Mouse (Mus musculus) liver, adult 2 months (tissue): Measurements from ENCODE around the gene Ahsa1. TPM values are rescaled to one million over a fixed set of nuclear protein-coding genes. Genes with fewer than 3 reads are reported as not detected.
A peak's percentile ranks its signal among the peaks of the same experiment; 100 is the strongest.

Experiments
- DNase-seq: peaks from one replicate; pipeline ENCODE4 v3.0.0-alpha.2; 2011; ENCODE audit warnings: low read depth, low spot score; ENCODE audit errors: extremely low read depth
- H3K27ac ChIP-seq: fragments of 200-500 bp; replicated peaks from 2 replicates; pipeline ENCODE4 v1.5.1; 2012; ENCODE audit warnings: low read depth, mild to moderate bottlenecking, control low read depth, inconsistent platforms, low read length; ENCODE audit not compliant: insufficient read depth
- H3K27me3 ChIP-seq: fragments of 200-500 bp; 2 replicates; pipeline ENCODE4 v1.6.1; 2012; ENCODE audit warnings: mild to moderate bottlenecking, moderate library complexity, low read length, inconsistent platforms; ENCODE audit not compliant: control insufficient read depth, insufficient read depth
- H3K36me3 ChIP-seq: fragments of 200-500 bp; 2 replicates; pipeline ENCODE4 v1.6.1; 2012; ENCODE audit warnings: low read length, inconsistent platforms; ENCODE audit not compliant: control insufficient read depth, insufficient read depth
- H3K4me1 ChIP-seq: fragments of 200-500 bp; 2 replicates; pipeline ENCODE4 v1.6.1; 2011; ENCODE audit warnings: low read length; ENCODE audit not compliant: control insufficient read depth, insufficient read depth
- H3K4me3 ChIP-seq: fragments of 200-500 bp; 2 replicates; pipeline ENCODE4 v1.5.1; 2011; ENCODE audit warnings: low read depth, mild to moderate bottlenecking, control low read depth, low read length, moderate library complexity; ENCODE audit not compliant: insufficient read depth
- H3K79me2 ChIP-seq: fragments of 200-500 bp; 2 replicates; pipeline ENCODE4 v1.6.1; 2012; ENCODE audit warnings: inconsistent platforms, mild to moderate bottlenecking, low read length, moderate library complexity; ENCODE audit not compliant: control insufficient read depth, insufficient read depth
- H3K9ac ChIP-seq: fragments of 200-500 bp; 2 replicates; pipeline ENCODE4 v1.6.1; 2012; ENCODE audit warnings: low read depth, mild to moderate bottlenecking, control low read depth, inconsistent platforms, low read length
- CTCF ChIP-seq: fragments of 200-500 bp; IDR thresholded peaks from 2 replicates; pipeline ENCODE4 v1.5.1; 2011; ENCODE audit warnings: low read depth, low read length, control low read depth
- POLR2A ChIP-seq: fragments of 200-500 bp; IDR thresholded peaks from 2 replicates; pipeline ENCODE4 v1.6.1; 2011; ENCODE audit warnings: low read length, control low read depth; ENCODE audit not compliant: insufficient read depth; ENCODE audit errors: extremely low read depth
- WGBS: fragments of 180-500 bp; shearing (Covaris S2); methylation state at CpG from one replicate; pipeline ENCODE4 v1.1.7; 2018; 5-methylcytosine and 5-hydroxymethylcytosine counted together
- polyA plus RNA-seq: library from polyadenylated mRNA; depleted of rRNA; stranded (reverse); fragments of >200 nt; gene quantifications from 2 replicates; pipeline ENCODE4 v1.2.3, GENCODE M21; 2012
- total RNA-seq: library from RNA; depleted of rRNA; stranded (reverse); fragments of >200 nt; gene quantifications from 2 replicates; pipeline ENCODE4 v1.2.3, GENCODE M21; 2014

Ahsa1 gene
- total and polyA plus RNA-seq, 2 experiments: 67.4 to 92.9 TPM

- Histone ChIP-seq H3K9ac (no peak overlapping the region), H3K27me3 (no peaks in the 10 kb centered on the region), H3K36me3 (no peaks in the 10 kb centered on the region), H3K4me1 (no peaks in the 10 kb centered on the region), H3K4me3 (no peak overlapping the region), H3K79me2 (no peaks in the 10 kb centered on the region), H3K27ac (no peak overlapping the region)
- no peak for DNase-seq
- TF ChIP-seq CTCF (no peak), POLR2A (no peak)
- WGBS: 67% methylated on average over 4 of the region's 4 CpGs
These were observed 18.0 kb downstream of the Ahsa1 start for GRCm38 (mm10) chr12:87284268-87284667.

GRCm38 (mm10) chr12:87284726-87285125 is 18.4 kb downstream of the Ahsa1 start:
- 52% methylated on average over 5 of the region's 5 CpGs for WGBS
- no peaks in the 10 kb centered on the region for H3K79me2 ChIP-seq
- H3K4me1 ChIP-seq: no peaks in the 10 kb centered on the region
- no peak overlapping the region for H3K27ac ChIP-seq
- H3K36me3 ChIP-seq: no peaks in the 10 kb centered on the region
- no peaks in the 10 kb centered on the region for H3K27me3 ChIP-seq
- TF ChIP-seq CTCF (no peak), POLR2A (no peak)
- H3K9ac ChIP-seq: no peak overlapping the region
- no peak for DNase-seq
- H3K4me3 ChIP-seq: no peak overlapping the region

- H3K9ac ChIP-seq: no peak overlapping the region
- H3K79me2 ChIP-seq: no peaks in the 10 kb centered on the region
- H3K4me1 ChIP-seq: no peaks in the 10 kb centered on the region
- H3K4me3 ChIP-seq: no peak overlapping the region
- no peak overlapping the region for H3K27ac ChIP-seq
- TF ChIP-seq CTCF: no peak
- no peak for TF ChIP-seq POLR2A
- WGBS: 95% methylated on average over 5 of the region's 5 CpGs
- no peak for DNase-seq
- H3K36me3 ChIP-seq: no peaks in the 10 kb centered on the region
- H3K27me3 ChIP-seq: no peaks in the 10 kb centered on the region
These were observed 22.8 kb downstream of the Ahsa1 start for GRCm38 (mm10) chr12:87289100-87289499.

- Histone ChIP-seq H3K27me3 (0 out of 2 replicates have a peak, but pooled peaks cover under 1% of the 10 kb centered on the region), H3K4me3 (no peak overlapping the region), H3K4me1 (no peaks in the 10 kb centered on the region), H3K27ac (no peak overlapping the region), H3K36me3 (no peaks in the 10 kb centered on the region), H3K9ac (no peak overlapping the region), H3K79me2 (no peaks in the 10 kb centered on the region)
- DNase-seq: no peak
- TF ChIP-seq CTCF (no peak), POLR2A (no peak)
- 84% methylated on average over 6 of the region's 6 CpGs for WGBS
These were observed 27.7 kb downstream of the Ahsa1 start for GRCm38 (mm10) chr12:87293934-87294333.

- no peak overlapping the region for H3K27ac ChIP-seq
- H3K36me3 ChIP-seq: no peaks in the 10 kb centered on the region
- H3K4me1 ChIP-seq: peaks cover 7% of the 10 kb centered on the region; the same call in 1 of the 2 replicates
- no peak for TF ChIP-seq CTCF
- no peak for TF ChIP-seq POLR2A
- H3K79me2 ChIP-seq: no peaks in the 10 kb centered on the region
- H3K27me3 ChIP-seq: peaks cover 6% of the 10 kb centered on the region; the same call in 1 of the 2 replicates
- peak overlapping the region; percentile 83 for H3K4me3 ChIP-seq
- WGBS: 16% methylated on average over 29 of the region's 29 CpGs
- DNase-seq: no peak
- H3K9ac ChIP-seq: peak overlapping the region; percentile 88
These were observed 32.9 kb downstream of the Ahsa1 start for GRCm38 (mm10) chr12:87299037-87299656.
